Mouse (Mus musculus): ENCODE data around the gene Pold3.

Gene Pold3

DNA sequence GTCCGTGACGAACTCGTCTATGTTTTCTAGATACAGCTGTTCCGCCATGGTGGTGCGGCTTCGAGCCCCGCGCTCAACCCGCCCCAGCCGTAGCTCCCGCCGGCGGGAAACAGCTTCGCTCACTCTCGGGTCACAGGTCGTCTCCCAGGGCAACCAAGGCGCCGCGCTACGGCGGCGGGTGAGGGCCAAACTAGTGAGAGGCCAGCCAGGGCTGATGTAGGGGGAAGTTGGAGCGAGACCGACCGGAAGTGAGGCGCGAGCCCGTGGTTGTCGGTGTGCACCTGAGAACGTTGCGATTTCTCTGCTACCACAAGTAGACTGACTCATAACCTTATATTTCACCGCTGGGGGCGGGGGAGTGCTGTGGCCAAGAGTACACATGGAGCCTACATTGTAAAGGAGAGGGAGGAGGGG is at the start of gene Pold3:
Gene Pold3 (minus strand): TSS at position 190 of the 414 bp plus-strand sequence.
- peak; percentile 96 to 99 for DNase-seq (ENCODE audit: low spot score in 2 of 2)

- no peak for DNase-seq (ENCODE audit: low spot score in 2 of 2)
Observed at GRCm38 (mm10) chr7:100170756-100171155, 49.4 kb upstream of the Pold3 start.

DNA sequence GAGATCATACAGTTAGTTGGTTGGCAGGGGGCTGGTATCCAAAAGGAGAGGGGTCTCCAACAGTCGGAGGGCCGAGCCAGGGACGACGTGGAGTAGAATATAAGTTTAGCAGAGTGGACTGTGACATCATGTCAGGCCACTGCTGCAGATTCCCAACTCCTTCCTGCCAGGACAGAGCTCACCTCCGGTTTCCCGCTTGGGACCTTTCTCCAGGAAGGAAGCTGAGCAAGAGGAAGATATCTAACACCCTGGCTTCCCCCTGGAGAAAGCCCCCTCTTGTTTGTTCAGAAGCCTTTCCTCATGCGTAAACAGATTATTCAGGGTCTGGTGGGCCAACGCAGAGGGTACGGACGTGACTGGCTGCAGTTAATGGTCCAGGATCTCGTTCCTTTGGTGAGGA is 47.3 kb upstream of the Pold3 start:
- no peak for DNase-seq (ENCODE audit: low spot score in 2 of 2)

GRCm38 (mm10) chr7:100163506-100163905 is 42.1 kb upstream of the Pold3 start:
- no peak for DNase-seq (ENCODE audit: low spot score in 2 of 2)

DNA sequence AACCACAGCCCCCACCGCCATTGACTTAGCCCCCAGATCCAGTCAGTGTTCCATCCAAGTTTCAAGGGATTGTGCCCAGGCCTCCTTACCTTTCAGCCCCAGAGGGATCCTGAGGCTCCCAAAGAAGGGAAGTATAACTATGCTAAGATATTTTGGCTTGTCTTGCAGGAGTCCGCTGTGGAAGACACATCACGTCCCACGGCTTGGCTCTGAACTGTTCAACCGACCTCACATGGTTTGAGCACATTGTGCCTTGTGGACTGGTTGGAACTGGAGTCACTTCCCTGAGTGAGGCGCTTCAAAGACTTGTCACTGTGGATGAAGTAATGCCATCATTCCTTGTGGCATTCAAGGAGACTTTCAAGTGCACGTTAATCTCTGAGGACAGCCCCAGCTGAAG is 38.6 kb upstream of the Pold3 start:
- DNase-seq (ENCODE audit: low spot score in 2 of 2), result peak in 1 of 2 experiments; percentile 11

GRCm38 (mm10) chr7:100159105-100159841 is 37.9 kb upstream of the Pold3 start, which contains the start of gene Lipt2:
Gene Lipt2 (plus strand): TSS chr7:100159277.
- DNase-seq (ENCODE audit: low spot score in 2 of 2), result peak; percentile 81 to 87

DNA sequence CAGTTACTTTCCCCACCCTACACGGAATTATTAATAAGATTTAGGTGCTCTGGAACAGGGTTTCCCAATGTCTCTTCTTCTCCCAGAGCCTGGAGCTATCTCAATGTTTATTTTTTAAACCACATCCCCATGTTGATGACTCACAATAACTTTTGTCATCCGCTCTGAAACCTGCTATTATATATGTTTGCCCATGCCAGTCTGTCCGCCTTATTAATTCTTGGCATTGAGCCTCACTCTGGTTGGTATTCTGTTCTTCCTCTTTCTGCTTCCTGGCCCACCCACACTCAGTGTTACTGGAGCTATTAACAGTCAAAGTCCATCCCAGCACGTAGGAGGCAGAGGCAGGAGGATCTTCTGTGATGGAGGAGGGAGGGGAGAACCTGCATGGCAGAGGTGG is 36.3 kb upstream of the Pold3 start:
- DNase-seq (ENCODE audit: low spot score in 2 of 2), result no peak

- DNase-seq (ENCODE audit: low spot score in 2 of 2), result no peak
Observed at GRCm38 (mm10) chr7:100150626-100151025, 29.3 kb upstream of the Pold3 start.

DNA sequence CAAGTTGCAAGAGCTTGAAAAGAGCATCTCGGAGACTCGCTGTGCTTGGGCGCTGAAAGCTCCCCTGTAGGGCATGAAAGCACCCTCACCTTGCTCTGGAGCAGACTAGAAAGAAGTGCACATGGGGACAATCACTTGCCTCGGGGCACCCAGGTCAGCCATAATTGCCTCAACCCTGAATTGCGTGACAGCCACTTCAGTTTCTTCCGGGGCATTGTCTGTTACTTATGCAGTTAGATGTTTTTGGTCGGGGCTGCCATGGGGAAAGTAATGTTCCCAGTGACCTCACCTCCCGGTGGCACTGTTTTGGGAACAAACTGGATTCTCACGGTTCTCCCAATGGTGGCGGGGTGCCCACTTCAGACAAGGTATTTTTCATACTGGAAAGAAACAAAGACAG is 28.7 kb upstream of the Pold3 start:
- DNase-seq (ENCODE audit: low spot score in 2 of 2), result no peak

GRCm38 (mm10) chr7:100148586-100148985 is 27.2 kb upstream of the Pold3 start:
- DNase-seq (ENCODE audit: low spot score in 2 of 2), result no peak

GRCm38 (mm10) chr7:100140591-100140990 is 19.2 kb upstream of the Pold3 start:
- DNase-seq (ENCODE audit: low spot score in 2 of 2), result no peak

- DNase-seq (ENCODE audit: low spot score in 2 of 2), result no peak
Observed at GRCm38 (mm10) chr7:100138075-100138474, 16.7 kb upstream of the Pold3 start.

GRCm38 (mm10) chr7:100137038-100137437 is 15.7 kb upstream of the Pold3 start:
- no peak for DNase-seq (ENCODE audit: low spot score in 2 of 2)

GRCm38 (mm10) chr7:100132379-100132778 is 11.0 kb upstream of the Pold3 start:
- DNase-seq (ENCODE audit: low spot score in 2 of 2), result no peak

DNA sequence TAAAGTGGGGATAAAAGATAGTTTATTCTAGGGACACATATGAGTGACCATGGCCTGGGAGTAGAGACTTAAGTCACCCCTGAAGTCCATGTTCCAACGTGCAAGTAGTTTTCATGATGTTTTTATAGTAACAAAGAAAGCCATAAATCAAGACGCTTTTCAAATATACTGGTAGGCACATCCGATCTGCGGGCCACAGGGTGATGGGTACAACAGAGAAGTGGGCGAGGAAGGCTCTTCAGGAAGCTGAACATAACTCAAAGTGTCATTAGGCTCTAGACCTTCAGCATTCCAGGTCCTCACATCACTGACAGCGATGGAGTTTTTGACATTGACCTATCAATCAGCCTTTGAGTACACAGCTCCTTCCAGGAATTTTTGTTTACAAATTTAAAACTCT is 9.2 kb upstream of the Pold3 start:
- no peak for DNase-seq (ENCODE audit: low spot score in 2 of 2)

GRCm38 (mm10) chr7:100128262-100129041 is 7.1 kb upstream of the Pold3 start:
- DNase-seq (ENCODE audit: low spot score in 2 of 2), result no peak

- no peak for DNase-seq (ENCODE audit: low spot score in 2 of 2)
Observed at GRCm38 (mm10) chr7:100126514-100126913, 5.1 kb upstream of the Pold3 start.

GRCm38 (mm10) chr7:100125166-100125565 is 3.8 kb upstream of the Pold3 start:
- no peak for DNase-seq (ENCODE audit: low spot score in 2 of 2)

GRCm38 (mm10) chr7:100124211-100124610 is 2.8 kb upstream of the Pold3 start:
- DNase-seq (ENCODE audit: low spot score in 2 of 2), result no peak

- DNase-seq (ENCODE audit: low spot score in 2 of 2), result no peak
Observed at GRCm38 (mm10) chr7:100123486-100123885, 2.1 kb upstream of the Pold3 start.

GRCm38 (mm10) chr7:100120791-100121261 is 539 bp downstream of the Pold3 start:
- no peak for DNase-seq (ENCODE audit: low spot score in 2 of 2)

DNA sequence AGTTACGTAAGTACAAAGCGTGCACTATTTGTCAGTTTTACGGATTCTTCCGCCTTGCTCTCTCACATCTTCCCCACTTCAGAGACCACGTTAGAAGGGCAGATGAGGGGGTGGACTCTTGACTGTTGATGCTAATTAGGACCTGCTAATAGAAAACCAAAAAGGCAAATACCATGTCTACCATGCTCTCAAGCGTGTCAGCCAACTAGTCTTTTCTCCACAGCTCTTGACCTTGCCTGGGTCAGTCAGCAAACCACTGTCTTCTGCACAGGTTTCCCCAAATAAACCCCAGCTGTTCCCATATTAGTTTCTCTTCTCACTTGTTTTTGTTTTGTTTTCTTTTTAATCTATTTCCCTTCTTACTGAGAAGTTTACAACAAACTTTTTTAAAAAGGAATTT is 7.1 kb downstream of the Pold3 start:
- no peak for DNase-seq (ENCODE audit: low spot score in 2 of 2)

- DNase-seq (ENCODE audit: low spot score in 2 of 2), result no peak
Observed at GRCm38 (mm10) chr7:100113821-100114220, 7.5 kb downstream of the Pold3 start.

All from frontal cortex, postnatal 14 days (tissue).